In the genomic region with DNA sequence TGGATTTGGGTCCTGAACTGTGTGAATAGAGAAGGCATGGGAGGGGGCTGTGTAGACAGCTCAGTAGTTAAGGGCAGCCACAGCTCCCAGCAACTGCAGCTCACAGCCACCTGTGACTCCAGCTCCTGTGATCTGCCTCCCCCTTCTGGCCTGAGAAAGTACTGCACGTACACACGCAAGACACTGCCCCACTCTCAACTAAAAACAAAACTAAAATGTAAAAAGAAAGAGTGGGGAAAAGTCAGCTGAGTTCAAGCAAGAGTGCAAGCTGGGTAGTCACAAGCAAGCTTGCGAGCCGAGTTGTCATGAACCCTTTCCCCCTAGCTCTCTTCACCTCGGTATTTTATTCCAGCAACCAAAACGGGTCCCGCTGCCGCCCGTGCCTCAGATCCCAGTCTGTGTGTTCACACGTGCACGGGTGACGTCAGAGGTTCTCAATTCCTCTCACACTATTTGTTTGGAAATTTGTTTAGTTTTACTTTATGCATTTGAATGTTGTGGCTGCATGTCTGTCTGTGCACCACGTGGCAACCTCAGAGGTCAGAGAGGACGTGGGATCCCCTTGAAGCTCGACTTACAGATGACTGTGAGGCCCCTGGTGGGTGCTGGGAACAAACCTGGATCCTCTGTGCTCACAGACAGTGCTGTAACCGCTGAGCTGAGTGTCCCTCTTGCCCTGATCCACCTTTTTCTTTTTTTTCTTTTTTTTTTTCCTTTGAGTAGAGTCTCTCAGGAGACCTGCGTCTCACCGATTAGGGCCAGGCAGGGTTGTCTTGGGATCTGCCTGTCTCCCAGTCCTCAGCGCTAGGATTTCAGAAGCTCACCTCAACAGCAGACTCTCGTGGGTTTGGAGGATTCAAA, we compare ENCODE assay signal across 8 mouse cellular contexts. TPM values are rescaled to one million over a fixed set of nuclear protein-coding genes. Genes with fewer than 3 reads are reported as not detected.
DNase-seq lines count a peak whose midpoint lies in the region; ATAC-seq and TF ChIP-seq lines count a peak whose summit lies in the region.

No protein-coding gene starts in this region.

- H3K4me3 ChIP-seq in G1E (ENCODE audit: low read depth, low read length): peak overlapping the region; percentile 54; the same call in 1 of the 2 replicates
- H3K4me3 ChIP-seq in hindbrain, embryonic 11.5 days (ENCODE audit: low read depth, low read length): peak overlapping the region; percentile 19; the same call in 1 of the 2 replicates
- peak overlapping the region; percentile 43 for H3K4me3 ChIP-seq in lung, postnatal 0 days (ENCODE audit: low read depth, low read length)

- WGBS in hindbrain, embryonic 11.5 days: 13% methylated on average over 20 of the region's 20 CpGs
- 8% methylated on average over 20 of the region's 20 CpGs for WGBS in lung, postnatal 0 days

- H3K4me2 ChIP-seq in hindbrain, embryonic 11.5 days (replicated peaks; ENCODE audit: low read depth, low read length): peak overlapping the region; percentile 37
- peak overlapping the region; percentile 63 for H3K4me2 ChIP-seq in lung, postnatal 0 days (replicated peaks; ENCODE audit: low read depth, low read length)

- no peak for TF ChIP-seq EP300 in lung, postnatal 0 days (IDR thresholded peaks at IDR 0.05)

- DNase-seq in G1E (ENCODE audit: low spot score): peak; percentile 60
- peak; percentile 77 for DNase-seq in cerebellum, adult 8-10 months
- peak; percentile 82 for DNase-seq in forelimb bud, embryonic 11.5 days (ENCODE audit: low read depth, low spot score)
- peak; percentile 83 for DNase-seq in hindbrain, embryonic 11.5 days (ENCODE audit: low spot score)
- DNase-seq in layer of hippocampus, adult 9-11 months: peak; percentile 55
- peak; percentile 76 for DNase-seq in lung, postnatal 0 days (ENCODE audit: low spot score)
- peak; percentile 59 for DNase-seq in ovary, postnatal 10 days (ENCODE audit: low spot score)
- DNase-seq in thymus, postnatal 0 days (ENCODE audit: low spot score): peak; percentile 86

- peaks cover 26% of the 10 kb centered on the region for H3K4me1 ChIP-seq in G1E (ENCODE audit: insufficient read depth, low read depth, low read length)
- peaks cover 6% of the 10 kb centered on the region; the same call in 1 of the 2 replicates for H3K4me1 ChIP-seq in hindbrain, embryonic 11.5 days (replicated peaks; ENCODE audit: control insufficient read depth, insufficient read depth, low read length)
- no peaks in the 10 kb centered on the region for H3K4me1 ChIP-seq in lung, postnatal 0 days (ENCODE audit: insufficient read depth, low read depth, low read length)

- H3K27me3 ChIP-seq in G1E (ENCODE audit: insufficient read depth, low read length): peaks cover 74% of the 10 kb centered on the region
- peaks cover 26% of the 10 kb centered on the region for H3K27me3 ChIP-seq in hindbrain, embryonic 11.5 days (ENCODE audit: control insufficient read depth, insufficient read depth, low read length)
- H3K27me3 ChIP-seq in lung, postnatal 0 days (replicated peaks; ENCODE audit: insufficient read depth, low read length): peaks cover 32% of the 10 kb centered on the region

- ATAC-seq in G1E (ENCODE audit: extremely low read depth, insufficient number of reproducible peaks, low FRiP score, poor library complexity, severe bottlenecking): no peak; the same call in 1 of the 2 replicates
- no peak for ATAC-seq in hindbrain, embryonic 11.5 days (ENCODE audit: low FRiP score)
- peak; percentile 81 for ATAC-seq in lung, postnatal 0 days

- H3K9me3 ChIP-seq in G1E (replicated peaks): no peaks in the 10 kb centered on the region
- H3K9me3 ChIP-seq in hindbrain, embryonic 11.5 days (ENCODE audit: control insufficient read depth, low read length): no peaks in the 10 kb centered on the region
- no peaks in the 10 kb centered on the region for H3K9me3 ChIP-seq in lung, postnatal 0 days (ENCODE audit: low read length)

- peak; percentile 95 for TF ChIP-seq CTCF in G1E (IDR thresholded peaks at IDR 0.05; ENCODE audit: low read depth, low read length)
- peak; percentile 96 for TF ChIP-seq CTCF in lung, postnatal 0 days (IDR thresholded peaks at IDR 0.05)

- no peak overlapping the region for H3K9ac ChIP-seq in hindbrain, embryonic 11.5 days (ENCODE audit: low read depth, low read length)
- no peak overlapping the region for H3K9ac ChIP-seq in lung, postnatal 0 days (replicated peaks; ENCODE audit: low read depth)

- no peak overlapping the region for H3K27ac ChIP-seq in hindbrain, embryonic 11.5 days (ENCODE audit: low read depth, low read length)
- no peak overlapping the region for H3K27ac ChIP-seq in lung, postnatal 0 days (ENCODE audit: low read length)

- no peaks in the 10 kb centered on the region for H3K36me3 ChIP-seq in G1E (replicated peaks)
- H3K36me3 ChIP-seq in hindbrain, embryonic 11.5 days (ENCODE audit: control insufficient read depth, insufficient read depth, low read length): no peaks in the 10 kb centered on the region
- no peaks in the 10 kb centered on the region for H3K36me3 ChIP-seq in lung, postnatal 0 days (ENCODE audit: insufficient read depth, low read length)

RNA-seq across cellular contexts. Expression of a gene that starts 15.0 kb away (rescaled TPM):
- not detected in 2 replicates for total RNA-seq in G1E (2014; fragmentation: Nextera tagmentation)
- 0.06 and 0.11 TPM in 2 replicates for total RNA-seq in G1E (2017)
- polyA plus RNA-seq in G1E (2012): not detected in 2 replicates
- polyA plus RNA-seq in hindbrain, embryonic 11.5 days (2014; fragmentation: Nextera tagmentation; extraction: Ambion mirVana): 2.1 and 3.5 TPM in 2 replicates
- polyA plus RNA-seq in lung, postnatal 0 days (2015; fragmentation: Nextera tagmentation; extraction: Ambion mirVana): not detected in 2 replicates
- not detected in 2 replicates for polyA plus RNA-seq in thymus, postnatal 0 days (2015; fragmentation: Nextera tagmentation; extraction: Ambion mirVana)

RNA-seq across cellular contexts. Expression of a gene that starts 29.3 kb away (rescaled TPM):
- total RNA-seq in G1E (2014; fragmentation: Nextera tagmentation): not detected in 2 replicates
- total RNA-seq in G1E (2017): 0.05 and 0.06 TPM in 2 replicates
- polyA plus RNA-seq in G1E (2012): 0.02 TPM in 1 of 2 replicates, not detected in the other
- 0.86 and 0.95 TPM in 2 replicates for polyA plus RNA-seq in hindbrain, embryonic 11.5 days (2014; fragmentation: Nextera tagmentation; extraction: Ambion mirVana)
- 0.04 and 0.10 TPM in 2 replicates for polyA plus RNA-seq in lung, postnatal 0 days (2015; fragmentation: Nextera tagmentation; extraction: Ambion mirVana)
- polyA plus RNA-seq in thymus, postnatal 0 days (2015; fragmentation: Nextera tagmentation; extraction: Ambion mirVana): not detected in 2 replicates

RNA-seq across cellular contexts. Expression of a gene that starts 51.7 kb away (rescaled TPM):
- total RNA-seq in G1E (2014; fragmentation: Nextera tagmentation): 62.1 and 68.3 TPM in 2 replicates
- total RNA-seq in G1E (2017): 10.9 and 14.3 TPM in 2 replicates
- 148 and 173 TPM in 2 replicates for polyA plus RNA-seq in G1E (2012)
- polyA plus RNA-seq in hindbrain, embryonic 11.5 days (2014; fragmentation: Nextera tagmentation; extraction: Ambion mirVana): 21.6 and 22.5 TPM in 2 replicates
- 12.9 TPM in 2 replicates for polyA plus RNA-seq in lung, postnatal 0 days (2015; fragmentation: Nextera tagmentation; extraction: Ambion mirVana)
- polyA plus RNA-seq in thymus, postnatal 0 days (2015; fragmentation: Nextera tagmentation; extraction: Ambion mirVana): 24.1 and 25.5 TPM in 2 replicates
